Mouse (Mus musculus): ENCODE data around the gene Ccl3.

- TF ChIP-seq CTCF (IDR thresholded peaks at IDR 0.05; ENCODE audit: borderline replicate concordance, insufficient read depth, low read length) (no peak), POLR2A (IDR thresholded peaks at IDR 0.05; ENCODE audit: low read depth, low read length) (no peak)
These were observed at the start of gene Ccl3 for GRCm38 (mm10) chr11:83649305-83649841.

All from embryonic fibroblast, embryonic 13.5 days (primary cell).